Mouse (Mus musculus) brain, embryonic 18.5 days (tissue): ENCODE data around the gene Srgap1.

Source experiments
- DNase-seq: peaks from one replicate; pipeline ENCODE4 v3.0.0-alpha.2; 2012; ENCODE audit warnings: low read depth, low spot score

The Srgap1 gene

GRCm38 (mm10) chr10:121830335-121831307 lies 216.5 kb downstream of the Srgap1 start:
- DNase-seq: no peak

GRCm38 (mm10) chr10:121829800-121830303 lies 217.3 kb downstream of the Srgap1 start:
- no peak for DNase-seq

GRCm38 (mm10) chr10:121829034-121829433 lies 218.1 kb downstream of the Srgap1 start:
- DNase-seq: no peak

GRCm38 (mm10) chr10:121822674-121823073 lies 224.4 kb downstream of the Srgap1 start:
- no peak for DNase-seq

GRCm38 (mm10) chr10:121820846-121821245 lies 226.3 kb downstream of the Srgap1 start:
- no peak for DNase-seq

- no peak for DNase-seq
These were observed 229.1 kb downstream of the Srgap1 start for GRCm38 (mm10) chr10:121817983-121818382.

- DNase-seq: no peak
These were observed 239.3 kb downstream of the Srgap1 start for GRCm38 (mm10) chr10:121807771-121808170.

- no peak for DNase-seq
These were observed 240.3 kb downstream of the Srgap1 start for GRCm38 (mm10) chr10:121806806-121807205.

GRCm38 (mm10) chr10:121805933-121806341 lies 241.2 kb downstream of the Srgap1 start:
- DNase-seq: peak; percentile 10

GRCm38 (mm10) chr10:121804551-121804950 lies 242.6 kb downstream of the Srgap1 start:
- DNase-seq: no peak

- no peak for DNase-seq
These were observed 247.1 kb downstream of the Srgap1 start for GRCm38 (mm10) chr10:121800041-121800440.

- DNase-seq: no peak
These were observed 250.9 kb downstream of the Srgap1 start for GRCm38 (mm10) chr10:121796027-121796802.

GRCm38 (mm10) chr10:121794486-121794885 lies 252.6 kb downstream of the Srgap1 start:
- DNase-seq: no peak

- DNase-seq: no peak
These were observed 254.5 kb downstream of the Srgap1 start for GRCm38 (mm10) chr10:121792661-121793060.

- DNase-seq: no peak
These were observed 257.0 kb downstream of the Srgap1 start for GRCm38 (mm10) chr10:121790078-121790477.

GRCm38 (mm10) chr10:121788536-121788935 lies 258.6 kb downstream of the Srgap1 start:
- DNase-seq: no peak

- DNase-seq: no peak
These were observed 266.0 kb downstream of the Srgap1 start for GRCm38 (mm10) chr10:121781159-121781558.

- no peak for DNase-seq
These were observed 271.1 kb downstream of the Srgap1 start for GRCm38 (mm10) chr10:121775990-121776389.

- DNase-seq: no peak
These were observed 273.3 kb downstream of the Srgap1 start for GRCm38 (mm10) chr10:121773813-121774212.

- DNase-seq: no peak
These were observed 276.2 kb downstream of the Srgap1 start for GRCm38 (mm10) chr10:121770624-121771577.

- DNase-seq: no peak
These were observed 277.4 kb downstream of the Srgap1 start for GRCm38 (mm10) chr10:121769711-121770110.
